Mouse (Mus musculus): ENCODE measurements around the gene Cldn34b1.
"Not testable (repeated sequence)": the region's sequence is repeated elsewhere in the genome, so short reads cannot be mapped to it uniquely, and the experiment has no call there.

Cldn34b1 gene

DNA sequence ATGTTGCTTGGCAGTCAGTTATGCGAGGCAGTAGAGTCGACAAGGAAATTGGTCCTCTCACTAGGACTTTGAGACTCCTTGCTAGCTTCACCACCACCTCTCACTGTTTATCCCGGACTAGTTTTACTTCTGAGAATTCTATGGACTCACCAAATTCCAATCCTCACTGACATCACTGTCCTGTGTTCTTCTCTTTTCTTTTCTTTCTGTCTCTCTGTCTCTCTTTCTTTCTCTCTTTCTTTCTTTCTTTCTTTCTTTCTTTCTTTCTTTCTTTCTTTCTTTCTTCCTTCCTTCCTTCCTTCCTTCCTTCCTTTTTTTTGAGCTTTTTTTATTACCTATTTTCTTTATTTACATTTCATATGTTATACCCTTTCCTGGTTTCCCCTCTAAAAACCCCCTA, at the start of gene Cldn34b1:
TSS of gene Cldn34b1 (minus strand) at position 101 of the 400 bp plus-strand sequence.
- not testable (repeated sequence) for DNase-seq

DNA sequence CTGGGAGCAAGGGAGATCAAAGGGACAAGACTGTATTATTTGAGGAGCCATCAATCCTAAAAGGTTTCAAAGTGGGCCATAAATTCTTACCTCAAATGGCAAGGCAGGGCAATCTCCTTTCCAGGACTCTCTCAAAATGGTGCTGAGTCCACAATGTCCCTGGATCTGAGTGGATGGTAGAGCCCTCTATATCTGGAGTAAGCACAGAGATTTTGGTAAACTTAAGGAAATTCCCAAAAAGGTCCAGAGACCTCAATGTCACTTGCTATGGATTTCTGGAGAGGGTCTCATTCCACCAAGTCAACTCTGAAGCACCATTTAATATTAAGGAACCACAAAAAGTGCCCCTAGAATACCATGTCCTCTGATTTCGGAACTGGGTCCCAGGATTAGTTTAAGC, 45.8 kb upstream of the Cldn34b1 start, which contains the start of gene Magea6:
TSS of gene Magea6 (minus strand) at position 101 of the 400 bp plus-strand sequence.
- DNase-seq, result not testable (repeated sequence)
